8 mouse cellular contexts compared by ENCODE assay signal in the genomic region with DNA sequence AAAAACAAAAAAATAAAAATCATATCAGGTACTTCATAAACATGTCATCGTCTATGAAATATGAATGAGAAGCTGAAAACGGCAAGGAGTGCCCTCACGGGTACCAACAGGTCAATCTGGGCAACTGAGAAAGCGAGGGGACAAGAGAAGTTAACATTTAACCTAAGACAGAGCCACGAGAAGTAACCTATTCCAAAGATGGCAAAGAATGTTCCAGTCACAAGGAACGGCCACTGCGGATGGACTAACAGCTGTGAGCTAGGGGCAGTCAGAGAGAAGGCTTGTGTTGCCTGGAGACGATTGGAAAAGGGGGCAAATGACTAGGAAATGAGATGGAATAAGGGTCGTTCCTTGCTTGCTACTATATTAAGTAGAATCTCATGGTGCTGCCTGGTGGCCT. TPM values are rescaled to one million over a fixed set of nuclear protein-coding genes. Genes with fewer than 3 reads are reported as not detected.
A peak's percentile ranks its signal among the peaks of the same experiment; 100 is the strongest.
DNase-seq lines count a peak whose midpoint lies in the region; ATAC-seq lines count a peak whose summit lies in the region.

No protein-coding gene starts in this region.

- peaks cover 50% of the 10 kb centered on the region for H3K36me3 ChIP-seq in midbrain, embryonic 10.5 days
- peaks cover 13% of the 10 kb centered on the region; the same call in 1 of the 2 replicates for H3K36me3 ChIP-seq in midbrain, embryonic 11.5 days (ENCODE audit: control insufficient read depth, insufficient read depth, low read length)
- peaks cover 20% of the 10 kb centered on the region for H3K36me3 ChIP-seq in neural tube, embryonic 14.5 days (ENCODE audit: control insufficient read depth, insufficient read depth, low read length)

- H3K9me3 ChIP-seq in midbrain, embryonic 10.5 days (replicated peaks) = no peaks in the 10 kb centered on the region
- no peaks in the 10 kb centered on the region for H3K9me3 ChIP-seq in midbrain, embryonic 11.5 days (ENCODE audit: control insufficient read depth, low read length)
- no peaks in the 10 kb centered on the region for H3K9me3 ChIP-seq in neural tube, embryonic 14.5 days (ENCODE audit: control insufficient read depth, low read length)

- H3K4me1 ChIP-seq in midbrain, embryonic 10.5 days = peaks cover 30% of the 10 kb centered on the region
- peaks cover 12% of the 10 kb centered on the region for H3K4me1 ChIP-seq in midbrain, embryonic 11.5 days (ENCODE audit: control insufficient read depth, insufficient read depth, low read length)
- H3K4me1 ChIP-seq in neural tube, embryonic 14.5 days (ENCODE audit: control insufficient read depth, insufficient read depth, low read length) = peaks cover 11% of the 10 kb centered on the region

- H3K27me3 ChIP-seq in midbrain, embryonic 10.5 days (ENCODE audit: low read depth, poor library complexity, severe bottlenecking) = no peaks in the 10 kb centered on the region
- no peaks in the 10 kb centered on the region for H3K27me3 ChIP-seq in midbrain, embryonic 11.5 days (ENCODE audit: control insufficient read depth, insufficient read depth, low read length)
- peaks cover 4% of the 10 kb centered on the region; the same call in 1 of the 2 replicates for H3K27me3 ChIP-seq in neural tube, embryonic 14.5 days (ENCODE audit: control insufficient read depth, insufficient read depth, low read length)

- no peak overlapping the region for H3K4me2 ChIP-seq in midbrain, embryonic 11.5 days
- peak overlapping the region; percentile 93; the same call in 1 of the 2 replicates for H3K4me2 ChIP-seq in neural tube, embryonic 14.5 days (ENCODE audit: low read depth, low read length)

- H3K9ac ChIP-seq in midbrain, embryonic 11.5 days (ENCODE audit: low read length) = no peak overlapping the region
- no peak overlapping the region for H3K9ac ChIP-seq in neural tube, embryonic 14.5 days (replicated peaks; ENCODE audit: low read depth, low read length)

- WGBS in midbrain, embryonic 10.5 days = 88% methylated on average over 9 of the region's 9 CpGs
- WGBS in midbrain, embryonic 11.5 days = 87% methylated on average over 9 of the region's 9 CpGs
- WGBS in neural tube, embryonic 14.5 days = 80% methylated on average over 9 of the region's 9 CpGs

- H3K27ac ChIP-seq in midbrain, embryonic 10.5 days (replicated peaks) = no peak overlapping the region
- no peak overlapping the region for H3K27ac ChIP-seq in midbrain, embryonic 11.5 days (ENCODE audit: low read depth, low read length)
- no peak overlapping the region for H3K27ac ChIP-seq in neural tube, embryonic 14.5 days (ENCODE audit: low read depth, low read length)

- ATAC-seq in midbrain, embryonic 11.5 days (ENCODE audit: low FRiP score) = no peak
- no peak for ATAC-seq in neural tube, embryonic 14.5 days (ENCODE audit: low read depth)
- ATAC-seq in erythroid progenitor cell, adult 5-6 weeks (replicated peaks; ENCODE audit: low FRiP score, poor library complexity, severe bottlenecking) = no peak

- peak; percentile 27 for DNase-seq in cerebellum, adult 9-10 months
- DNase-seq in cerebellum, postnatal 25 days = no peak
- no peak for DNase-seq in midbrain, embryonic 10.5 days (ENCODE audit: low spot score)
- DNase-seq in midbrain, embryonic 11.5 days (ENCODE audit: low spot score, missing footprints) = no peak
- DNase-seq in kidney, postnatal 14 days = peak; percentile 49
- no peak for DNase-seq in heart, postnatal 4 days

- peak overlapping the region; percentile 87; the same call in 1 of the 2 replicates for H3K4me3 ChIP-seq in midbrain, embryonic 10.5 days
- no peak overlapping the region for H3K4me3 ChIP-seq in midbrain, embryonic 11.5 days (ENCODE audit: low read depth, low read length)
- H3K4me3 ChIP-seq in neural tube, embryonic 14.5 days (ENCODE audit: low read depth, low read length) = no peak overlapping the region

RNA-seq across cellular contexts. Expression of a gene that starts 1.2 kb away (rescaled TPM):
- polyA plus RNA-seq in midbrain, embryonic 10.5 days (2016; fragmentation: Nextera tagmentation; extraction: Ambion mirVana) = 1.4 TPM in 2 replicates
- 0.66 and 1.1 TPM in 2 replicates for polyA plus RNA-seq in midbrain, embryonic 11.5 days (2014; fragmentation: Nextera tagmentation; extraction: Ambion mirVana)
- polyA plus RNA-seq in neural tube, embryonic 14.5 days (2014; fragmentation: Nextera tagmentation; extraction: Ambion mirVana) = 2.2 and 3.4 TPM in 2 replicates
- total RNA-seq in erythroid progenitor cell, adult 5-6 weeks (2015; ENCODE audit: low replicate concordance) = not detected in 2 replicates
- 0.26 TPM in 1 of 2 replicates, not detected in the other for total RNA-seq in erythroid progenitor cell, adult 5-6 weeks (2017; ENCODE audit: low replicate concordance)
- total RNA-seq in heart, postnatal 4 days (2021) = 1 to 10 TPM; 5.5 to 5.6 TPM

RNA-seq across cellular contexts. Expression of a gene that starts 1.8 kb away (rescaled TPM):
- 150 and 156 TPM in 2 replicates for polyA plus RNA-seq in midbrain, embryonic 10.5 days (2016; fragmentation: Nextera tagmentation; extraction: Ambion mirVana)
- 112 and 122 TPM in 2 replicates for polyA plus RNA-seq in midbrain, embryonic 11.5 days (2014; fragmentation: Nextera tagmentation; extraction: Ambion mirVana)
- polyA plus RNA-seq in neural tube, embryonic 14.5 days (2014; fragmentation: Nextera tagmentation; extraction: Ambion mirVana) = 146 and 155 TPM in 2 replicates
- total RNA-seq in erythroid progenitor cell, adult 5-6 weeks (2015; ENCODE audit: low replicate concordance) = 37.1 and 50.3 TPM in 2 replicates
- 118 and 141 TPM in 2 replicates for total RNA-seq in erythroid progenitor cell, adult 5-6 weeks (2017; ENCODE audit: low replicate concordance)
- total RNA-seq in heart, postnatal 4 days (2021) = 100 to 1,000 TPM; 110 TPM

RNA-seq across cellular contexts. Expression of a gene that starts 52.7 kb away (rescaled TPM):
- 52.9 and 54.7 TPM in 2 replicates for polyA plus RNA-seq in midbrain, embryonic 10.5 days (2016; fragmentation: Nextera tagmentation; extraction: Ambion mirVana)
- 46.9 and 51.7 TPM in 2 replicates for polyA plus RNA-seq in midbrain, embryonic 11.5 days (2014; fragmentation: Nextera tagmentation; extraction: Ambion mirVana)
- polyA plus RNA-seq in neural tube, embryonic 14.5 days (2014; fragmentation: Nextera tagmentation; extraction: Ambion mirVana) = 62.0 and 64.4 TPM in 2 replicates
- 5.9 and 6.5 TPM in 2 replicates for total RNA-seq in erythroid progenitor cell, adult 5-6 weeks (2015; ENCODE audit: low replicate concordance)
- 3.9 and 9.2 TPM in 2 replicates for total RNA-seq in erythroid progenitor cell, adult 5-6 weeks (2017; ENCODE audit: low replicate concordance)
- 10 to 100 TPM; 21.6 TPM for total RNA-seq in heart, postnatal 4 days (2021)

RNA-seq across cellular contexts. Expression of a gene that starts 52.8 kb away (rescaled TPM):
- polyA plus RNA-seq in midbrain, embryonic 10.5 days (2016; fragmentation: Nextera tagmentation; extraction: Ambion mirVana) = 0.04 TPM in 1 of 2 replicates, not detected in the other
- polyA plus RNA-seq in midbrain, embryonic 11.5 days (2014; fragmentation: Nextera tagmentation; extraction: Ambion mirVana) = 0.07 TPM in 1 of 2 replicates, not detected in the other
- polyA plus RNA-seq in neural tube, embryonic 14.5 days (2014; fragmentation: Nextera tagmentation; extraction: Ambion mirVana) = 0.36 TPM in 1 of 2 replicates, not detected in the other
- not detected in 2 replicates for total RNA-seq in erythroid progenitor cell, adult 5-6 weeks (2015; ENCODE audit: low replicate concordance)
- total RNA-seq in erythroid progenitor cell, adult 5-6 weeks (2017; ENCODE audit: low replicate concordance) = not detected in 2 replicates
- total RNA-seq in heart, postnatal 4 days (2021) = not detected

Comparison
In these comparisons a context has a peak if more than half of its experiments do, and no peak if none do; other contexts are left out.
1. DNase-seq: peak in cerebellum, adult 9-10 months (single experiment) and kidney, postnatal 14 days (single experiment); none in cerebellum, postnatal 25 days (0 of 2), midbrain, embryonic 10.5 days (single experiment), midbrain, embryonic 11.5 days (single experiment) and heart, postnatal 4 days (single experiment).